Mouse (Mus musculus) liver, embryonic 11.5 days (tissue): ENCODE results near the gene Mrpl10. TPM values are rescaled to one million over a fixed set of nuclear protein-coding genes. Genes with fewer than 3 reads are reported as not detected.

ENCODE experiments used
- ATAC-seq: fragments of 200-750 bp; cut with Nextera tagmentation; replicated peaks from 2 replicates; pipeline ENCODE4 v1.8.0; 2017; ENCODE audit warnings: moderate number of reproducible peaks, mild to moderate bottlenecking, moderate TSS enrichment, moderate library complexity; ENCODE audit not compliant: low FRiP score
- DNase-seq: peaks from one replicate; pipeline ENCODE4 v3.0.0-alpha.2; 2017; ENCODE audit warnings: low spot score
- H3K27ac ChIP-seq: fragments of 300-500 bp; sonication (generic); 2 replicates; pipeline ENCODE4 v1.5.1; 2014; ENCODE audit warnings: mild to moderate bottlenecking, low read depth, low read length, control low read depth
- H3K27me3 ChIP-seq: fragments of 300-500 bp; sonication (generic); replicated peaks from 2 replicates; pipeline ENCODE4 v1.6.1; 2014; ENCODE audit warnings: low read length, mixed read lengths; ENCODE audit not compliant: control insufficient read depth, insufficient read depth
- H3K36me3 ChIP-seq: fragments of 300-500 bp; sonication (generic); 2 replicates; pipeline ENCODE4 v1.6.1; 2014; ENCODE audit warnings: mild to moderate bottlenecking, low read length, moderate library complexity, mixed read lengths; ENCODE audit not compliant: control insufficient read depth, insufficient read depth
- H3K4me1 ChIP-seq: fragments of 300-500 bp; sonication (generic); replicated peaks from 2 replicates; pipeline ENCODE4 v1.6.1; 2014; ENCODE audit warnings: low read length, mixed read lengths; ENCODE audit not compliant: control insufficient read depth, insufficient read depth
- H3K4me2 ChIP-seq: fragments of 300-500 bp; sonication (generic); 2 replicates; pipeline ENCODE4 v1.6.1; 2014; ENCODE audit warnings: mild to moderate bottlenecking, control low read depth, moderate library complexity
- H3K4me3 ChIP-seq: fragments of 300-500 bp; sonication (generic); 2 replicates; pipeline ENCODE4 v1.5.1; 2014; ENCODE audit warnings: low read depth, low read length, control low read depth
- H3K9ac ChIP-seq: fragments of 300-500 bp; sonication (generic); 2 replicates; pipeline ENCODE4 v1.6.1; 2014; ENCODE audit warnings: low read depth, low read length, control low read depth
- H3K9me3 ChIP-seq: fragments of 300-500 bp; sonication (generic); 2 replicates; pipeline ENCODE4 v1.6.1; 2016; ENCODE audit warnings: low read length, inconsistent platforms, mixed read lengths; ENCODE audit not compliant: control insufficient read depth
- WGBS: fragments of 180-500 bp; shearing (Covaris S2); extraction: QIAGEN DNeasy Blood & Tissue Kit; methylation state at CpG from one replicate; pipeline ENCODE4 v1.1.7; 2014; 5-methylcytosine and 5-hydroxymethylcytosine counted together
- polyA plus RNA-seq: library from polyadenylated mRNA; unstranded; fragments of >200 nt; fragmentation: Nextera tagmentation; extraction: Ambion mirVana; gene quantifications from 2 replicates; pipeline ENCODE4 v1.2.1, GENCODE M21; 2014

Mrpl10 gene
- polyA plus RNA-seq, 1 experiment from 2014 or later, result 89.7 TPM

GRCm38 (mm10) chr11:97050944-97051586 is 9.7 kb downstream of the Mrpl10 start:
- WGBS, result 19% methylated on average over 13 of the region's 13 CpGs
- H3K4me2 ChIP-seq, result peak overlapping the region; percentile 94
- DNase-seq (no peak), ATAC-seq (peak; percentile 8; the same call in 1 of the 2 replicates)
- no peaks in the 10 kb centered on the region for H3K27me3 ChIP-seq
- peaks cover 21% of the 10 kb centered on the region for H3K4me1 ChIP-seq
- H3K4me3 ChIP-seq, result peak overlapping the region; percentile 67
- no peaks in the 10 kb centered on the region for H3K9me3 ChIP-seq
- peaks cover 10% of the 10 kb centered on the region for H3K36me3 ChIP-seq
- H3K27ac ChIP-seq, result peak overlapping the region; percentile 4; the same call in 1 of the 2 replicates
- H3K9ac ChIP-seq, result peak overlapping the region; percentile 75

DNA sequence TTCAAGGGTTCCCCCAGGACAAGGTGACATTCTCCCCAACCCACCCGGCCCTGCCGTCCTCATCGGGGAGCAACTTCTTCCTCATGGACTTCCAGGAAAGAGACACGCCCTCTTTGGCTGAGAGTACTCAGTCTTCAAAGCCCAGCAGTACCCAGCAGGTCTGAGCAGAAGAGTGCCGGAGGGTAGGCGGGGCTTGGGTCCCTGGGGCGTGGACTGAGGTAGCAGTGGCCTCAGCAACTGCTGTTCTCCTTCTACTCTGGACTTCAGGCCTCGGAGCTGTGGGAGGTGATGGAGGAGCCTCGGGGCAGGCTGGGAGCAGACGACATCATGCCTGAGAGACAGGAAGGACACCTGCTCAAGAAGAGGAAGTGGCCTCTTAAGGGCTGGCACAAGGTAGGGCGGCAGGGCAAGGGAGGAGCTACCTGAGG is 10.9 kb downstream of the Mrpl10 start:
- peak overlapping the region; percentile 67 for H3K4me3 ChIP-seq
- H3K9ac ChIP-seq, result peak overlapping the region; percentile 75
- no peaks in the 10 kb centered on the region for H3K9me3 ChIP-seq
- DNase-seq (peak; percentile 49), ATAC-seq (peak; percentile 69)
- H3K27me3 ChIP-seq, result no peaks in the 10 kb centered on the region
- H3K36me3 ChIP-seq, result peaks cover 17% of the 10 kb centered on the region
- peaks cover 21% of the 10 kb centered on the region for H3K4me1 ChIP-seq
- H3K27ac ChIP-seq, result no peak overlapping the region
- peak overlapping the region; percentile 94 for H3K4me2 ChIP-seq
- WGBS, result 21% methylated on average over 11 of the region's 11 CpGs

DNA sequence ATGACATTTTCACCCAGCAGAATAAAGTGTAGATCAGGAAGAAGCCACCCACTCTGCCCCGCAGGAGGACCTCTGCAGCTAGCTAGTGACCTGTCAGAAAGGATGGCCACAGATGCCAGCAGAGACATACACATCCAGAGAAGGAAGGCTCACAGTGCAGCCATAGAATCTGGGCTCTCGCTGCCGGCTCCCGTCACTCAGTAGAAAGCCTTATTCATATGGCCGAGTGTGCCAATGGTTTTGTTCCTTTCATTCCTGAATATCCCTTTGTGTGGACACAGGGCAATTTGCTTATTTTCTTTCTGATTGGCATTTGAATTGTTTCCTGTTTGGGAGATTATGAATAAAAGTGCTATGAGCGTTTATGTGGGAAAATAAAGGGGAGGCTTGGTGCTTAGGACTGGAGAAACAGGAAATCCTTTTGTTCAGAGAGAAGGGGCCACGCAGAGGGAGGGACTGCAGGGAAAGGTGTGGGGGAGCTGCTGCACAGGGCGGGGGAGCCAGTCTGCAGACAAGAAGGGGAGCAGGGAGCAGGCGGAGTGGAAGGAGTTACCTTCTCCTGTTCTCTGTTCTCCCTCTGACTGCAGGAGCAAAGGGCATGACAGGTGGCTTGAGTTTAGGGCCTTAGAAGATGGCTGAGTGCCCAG is 22.0 kb downstream of the Mrpl10 start:
- H3K27ac ChIP-seq, result no peak overlapping the region
- ATAC-seq, result no peak
- WGBS, result 72% methylated on average over 9 of the region's 9 CpGs

GRCm38 (mm10) chr11:97063921-97064295 is 22.5 kb downstream of the Mrpl10 start:
- H3K9ac ChIP-seq, result no peak overlapping the region
- H3K4me2 ChIP-seq, result no peak overlapping the region
- H3K9me3 ChIP-seq, result no peaks in the 10 kb centered on the region
- H3K27me3 ChIP-seq, result no peaks in the 10 kb centered on the region
- ATAC-seq, result no peak
- 89% methylated on average over 3 of the region's 3 CpGs for WGBS
- H3K27ac ChIP-seq, result no peak overlapping the region
- no peak for DNase-seq
- no peak overlapping the region for H3K4me3 ChIP-seq
- H3K4me1 ChIP-seq, result no peaks in the 10 kb centered on the region
- H3K36me3 ChIP-seq, result peaks cover 19% of the 10 kb centered on the region

More for the DNA sequence above, 22.0 kb downstream of the Mrpl10 start:
- no peak overlapping the region for H3K4me2 ChIP-seq
- no peak for DNase-seq
- H3K9ac ChIP-seq, result no peak overlapping the region
- no peak overlapping the region for H3K4me3 ChIP-seq
- no peaks in the 10 kb centered on the region for H3K4me1 ChIP-seq
- peaks cover 19% of the 10 kb centered on the region for H3K36me3 ChIP-seq
- H3K9me3 ChIP-seq, result no peaks in the 10 kb centered on the region
- no peaks in the 10 kb centered on the region for H3K27me3 ChIP-seq

- ATAC-seq (no peak), DNase-seq (no peak)
- Histone ChIP-seq H3K4me1 (no peaks in the 10 kb centered on the region), H3K4me3 (no peak overlapping the region), H3K36me3 (peaks cover 13% of the 10 kb centered on the region), H3K9ac (no peak overlapping the region), H3K4me2 (no peak overlapping the region), H3K27ac (no peak overlapping the region), H3K27me3 (no peaks in the 10 kb centered on the region), H3K9me3 (no peaks in the 10 kb centered on the region)
- WGBS, result 82% methylated on average over 12 of the region's 12 CpGs
Observed at GRCm38 (mm10) chr11:97065538-97066295, 24.4 kb downstream of the Mrpl10 start.

GRCm38 (mm10) chr11:97066656-97067360 is 25.4 kb downstream of the Mrpl10 start:
- H3K27ac ChIP-seq, result no peak overlapping the region
- ATAC-seq, result no peak; the same call in 1 of the 2 replicates
- H3K4me1 ChIP-seq, result no peaks in the 10 kb centered on the region
- no peaks in the 10 kb centered on the region for H3K9me3 ChIP-seq
- DNase-seq, result no peak
- no peak overlapping the region for H3K9ac ChIP-seq
- H3K4me3 ChIP-seq, result no peak overlapping the region
- H3K4me2 ChIP-seq, result no peak overlapping the region
- H3K27me3 ChIP-seq, result no peaks in the 10 kb centered on the region
- 58% methylated on average over 22 of the region's 22 CpGs for WGBS
- peaks cover 7% of the 10 kb centered on the region; the same call in 1 of the 2 replicates for H3K36me3 ChIP-seq

DNA sequence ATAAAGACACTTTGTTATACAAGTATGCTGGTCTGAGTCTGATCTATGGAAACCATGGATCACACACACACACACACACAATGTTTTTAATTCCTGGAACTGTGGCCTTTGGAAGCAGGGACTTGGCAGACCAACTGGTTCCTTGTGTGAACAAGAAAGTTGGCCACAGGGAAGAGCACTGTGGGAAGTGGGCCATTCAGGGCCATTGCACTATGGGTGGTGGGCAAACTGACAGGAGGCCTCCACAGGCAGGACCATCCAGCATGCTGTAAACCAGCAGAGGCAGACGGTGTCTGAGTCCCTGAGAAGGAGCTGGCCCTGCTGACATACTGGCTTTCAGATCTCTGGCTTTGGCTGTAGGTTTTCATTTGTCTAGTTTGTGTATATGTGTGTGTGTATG is 28.0 kb downstream of the Mrpl10 start:
- Histone ChIP-seq H3K9me3 (no peaks in the 10 kb centered on the region), H3K4me3 (no peak overlapping the region), H3K4me2 (no peak overlapping the region), H3K4me1 (no peaks in the 10 kb centered on the region), H3K9ac (no peak overlapping the region), H3K27me3 (no peaks in the 10 kb centered on the region), H3K27ac (no peak overlapping the region), H3K36me3 (peaks cover 7% of the 10 kb centered on the region; the same call in 1 of the 2 replicates)
- WGBS, result 62% methylated on average over 1 of the region's 1 CpGs
- ATAC-seq (no peak), DNase-seq (no peak)

DNA sequence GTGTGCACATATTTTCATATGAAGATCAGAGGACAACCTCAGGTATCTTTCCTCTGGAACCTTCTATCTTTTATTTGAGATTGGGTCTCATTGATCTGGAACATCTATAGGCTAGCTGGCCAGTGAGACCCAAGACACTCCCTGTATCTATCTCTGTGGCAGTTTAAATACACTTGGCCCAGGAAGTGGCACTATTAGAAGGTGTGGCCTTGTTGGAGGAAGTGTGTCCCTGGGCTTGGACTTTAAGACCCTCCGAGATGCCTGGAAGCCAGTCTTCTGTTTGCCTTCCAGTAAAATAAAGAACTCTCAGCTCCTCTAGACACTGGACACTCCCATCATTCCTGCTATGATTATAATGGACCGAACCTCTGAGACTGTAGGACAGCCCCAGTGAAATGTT is 28.4 kb downstream of the Mrpl10 start:
- ATAC-seq, result no peak
- Histone ChIP-seq H3K4me1 (no peaks in the 10 kb centered on the region), H3K27ac (no peak overlapping the region), H3K9me3 (no peaks in the 10 kb centered on the region), H3K36me3 (peaks cover 7% of the 10 kb centered on the region; the same call in 1 of the 2 replicates), H3K4me3 (no peak overlapping the region), H3K4me2 (no peak overlapping the region), H3K9ac (no peak overlapping the region), H3K27me3 (no peaks in the 10 kb centered on the region)
- DNase-seq, result no peak
- WGBS, result 73% methylated on average over 2 of the region's 2 CpGs
